Mouse (Mus musculus) midbrain, embryonic 14.5 days (tissue): ENCODE measurements around the gene Mxra8. TPM values are rescaled to one million over a fixed set of nuclear protein-coding genes. Genes with fewer than 3 reads are reported as not detected.

Experiments
- ATAC-seq: fragments of 200-750 bp; cut with Nextera tagmentation; 2 replicates; pipeline ENCODE4 v1.8.0; 2017; ENCODE audit warnings: moderate number of reproducible peaks, moderate library complexity; ENCODE audit not compliant: low FRiP score, low TSS enrichment
- DNase-seq: peaks from one replicate; pipeline ENCODE4 v3.0.0-alpha.2; 2015
- H3K27ac ChIP-seq: fragments of 300-500 bp; sonication (generic); replicated peaks from 2 replicates; pipeline ENCODE4 v1.5.1; 2014; ENCODE audit warnings: mild to moderate bottlenecking, low read depth, low read length, moderate library complexity
- H3K27me3 ChIP-seq: fragments of 300-500 bp; sonication (generic); 2 replicates; pipeline ENCODE4 v1.6.1; 2014; ENCODE audit warnings: low read length, control low read depth, mixed read lengths; ENCODE audit not compliant: control insufficient read depth, insufficient read depth
- H3K36me3 ChIP-seq: fragments of 300-500 bp; sonication (generic); 2 replicates; pipeline ENCODE4 v1.6.1; 2014; ENCODE audit warnings: low read length, control low read depth; ENCODE audit not compliant: control insufficient read depth, insufficient read depth
- H3K4me1 ChIP-seq: fragments of 300-500 bp; sonication (generic); 2 replicates; pipeline ENCODE4 v1.6.1; 2014; ENCODE audit warnings: mild to moderate bottlenecking, antibody characterized with exemption, low read length, control low read depth; ENCODE audit not compliant: control insufficient read depth, insufficient read depth
- H3K4me2 ChIP-seq: fragments of 300-500 bp; sonication (generic); 2 replicates; pipeline ENCODE4 v1.6.1; 2014; ENCODE audit warnings: mild to moderate bottlenecking, low read length, moderate library complexity
- H3K4me3 ChIP-seq: fragments of 300-500 bp; sonication (generic); replicated peaks from 2 replicates; pipeline ENCODE4 v1.5.1; 2014; ENCODE audit warnings: low read depth, low read length
- H3K9ac ChIP-seq: fragments of 300-500 bp; sonication (generic); replicated peaks from 2 replicates; pipeline ENCODE4 v1.6.1; 2014; ENCODE audit warnings: mild to moderate bottlenecking, low read length, moderate library complexity
- H3K9me3 ChIP-seq: fragments of 300-500 bp; sonication (generic); 2 replicates; pipeline ENCODE4 v1.6.1; 2016; ENCODE audit warnings: low read length, control low read depth, mixed read lengths; ENCODE audit not compliant: control insufficient read depth
- WGBS: fragments of 180-500 bp; shearing (Covaris S2); extraction: QIAGEN DNeasy Blood & Tissue Kit; methylation state at CpG from one replicate; pipeline ENCODE4 v1.1.7; 2014; 5-methylcytosine and 5-hydroxymethylcytosine counted together
- polyA plus RNA-seq: library from polyadenylated mRNA; unstranded; fragments of >200 nt; fragmentation: Nextera tagmentation; extraction: Ambion mirVana; gene quantifications from 2 replicates; pipeline ENCODE4 v1.2.1, GENCODE M21; 2014

Gene Mxra8
- polyA plus RNA-seq, 1 experiment from 2014 or later = 17.5 TPM

DNA sequence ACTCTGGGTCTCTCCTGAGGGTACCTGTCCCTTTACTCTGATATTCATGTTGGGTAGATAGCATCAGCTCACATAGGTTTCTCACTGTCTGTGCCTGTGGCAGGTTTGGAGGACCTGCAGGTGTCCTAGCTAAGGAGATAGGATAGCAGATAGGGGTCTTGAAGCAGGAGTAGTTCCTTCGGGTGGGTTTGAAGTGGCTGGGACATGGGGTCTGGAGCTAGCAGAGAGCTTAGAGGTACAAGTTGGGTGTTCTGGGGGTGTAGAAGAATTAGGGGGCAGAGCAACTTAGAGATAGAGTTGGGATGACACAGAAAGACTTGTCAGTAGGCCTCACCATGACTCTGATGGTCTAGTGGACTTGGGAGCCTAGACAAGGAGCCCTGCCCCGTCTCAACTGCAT is 9.9 kb downstream of the Mxra8 start:
- no peak overlapping the region for H3K9ac ChIP-seq
- H3K27me3 ChIP-seq = no peaks in the 10 kb centered on the region
- H3K27ac ChIP-seq = no peak overlapping the region
- 89% methylated on average over 2 of the region's 2 CpGs for WGBS
- ATAC-seq (no peak), DNase-seq (no peak)
- H3K36me3 ChIP-seq = peaks cover 12% of the 10 kb centered on the region; the same call in 1 of the 2 replicates
- H3K9me3 ChIP-seq = no peaks in the 10 kb centered on the region
- H3K4me1 ChIP-seq = peaks cover 25% of the 10 kb centered on the region
- peak overlapping the region; percentile 95 for H3K4me2 ChIP-seq
- H3K4me3 ChIP-seq = no peak overlapping the region

DNA sequence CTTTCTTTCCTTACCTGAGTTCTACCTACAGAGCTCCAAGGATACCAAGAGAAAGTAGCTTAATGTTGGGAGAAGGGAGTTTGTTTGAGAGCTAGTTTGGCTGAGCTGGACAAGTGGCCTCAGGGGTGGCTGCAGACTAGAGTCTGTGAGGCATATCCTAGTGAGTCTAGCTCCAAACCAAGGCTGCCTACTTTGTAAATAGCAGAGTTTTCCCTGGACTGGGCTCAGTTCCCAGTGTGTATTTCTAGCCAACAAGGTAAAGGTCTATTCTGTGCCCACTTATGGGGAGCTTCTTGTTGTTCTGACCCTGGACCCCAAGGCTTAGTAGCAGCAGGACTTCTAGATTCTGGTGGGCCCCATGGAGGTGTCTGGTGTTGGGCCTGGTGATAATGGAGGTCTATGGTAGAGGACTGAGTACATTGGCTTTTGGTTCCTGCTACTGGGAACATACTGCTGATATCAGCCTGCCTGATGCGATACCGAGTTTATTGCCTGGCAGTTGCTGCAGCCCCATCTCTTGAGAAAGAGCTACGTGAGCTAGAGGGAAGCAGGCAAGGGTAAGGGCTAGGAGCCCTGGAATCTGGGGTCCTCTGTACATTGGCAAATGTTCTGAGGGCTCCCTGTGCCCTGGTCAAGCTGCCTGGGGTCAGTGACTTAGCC is 10.4 kb downstream of the Mxra8 start:
- Histone ChIP-seq H3K27me3 (no peaks in the 10 kb centered on the region), H3K36me3 (peaks cover 18% of the 10 kb centered on the region), H3K4me3 (no peak overlapping the region), H3K27ac (no peak overlapping the region), H3K9me3 (no peaks in the 10 kb centered on the region), H3K9ac (no peak overlapping the region), H3K4me2 (no peak overlapping the region), H3K4me1 (peaks cover 25% of the 10 kb centered on the region)
- ATAC-seq (no peak), DNase-seq (no peak)
- 91% methylated on average over 3 of the region's 3 CpGs for WGBS

DNA sequence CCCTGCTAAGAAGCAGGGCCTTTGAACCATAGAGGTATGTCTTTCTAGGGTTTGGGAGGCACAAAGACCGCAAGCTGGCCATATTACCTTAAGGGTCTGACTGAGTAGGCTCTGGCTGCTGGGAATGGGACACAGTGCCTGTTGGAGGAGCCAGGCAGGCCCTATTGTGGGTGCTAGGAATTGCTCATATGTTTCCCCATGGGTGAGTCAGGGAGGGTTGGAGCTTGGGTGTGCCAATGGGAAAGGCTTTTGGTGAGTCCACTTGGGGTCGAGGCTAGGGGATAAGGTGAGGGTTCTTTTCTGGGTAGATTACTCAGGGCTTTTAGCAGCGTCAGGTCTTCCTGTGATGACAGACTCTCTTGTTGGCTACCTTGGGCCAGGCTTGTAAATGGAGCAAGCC is 11.9 kb downstream of the Mxra8 start:
- no peak overlapping the region for H3K9ac ChIP-seq
- H3K4me2 ChIP-seq = no peak overlapping the region
- no peaks in the 10 kb centered on the region for H3K9me3 ChIP-seq
- H3K4me1 ChIP-seq = peaks cover 24% of the 10 kb centered on the region
- DNase-seq (no peak), ATAC-seq (no peak)
- H3K27me3 ChIP-seq = no peaks in the 10 kb centered on the region
- peaks cover 32% of the 10 kb centered on the region for H3K36me3 ChIP-seq
- no peak overlapping the region for H3K4me3 ChIP-seq
- 92% methylated on average over 3 of the region's 3 CpGs for WGBS
- no peak overlapping the region for H3K27ac ChIP-seq

DNA sequence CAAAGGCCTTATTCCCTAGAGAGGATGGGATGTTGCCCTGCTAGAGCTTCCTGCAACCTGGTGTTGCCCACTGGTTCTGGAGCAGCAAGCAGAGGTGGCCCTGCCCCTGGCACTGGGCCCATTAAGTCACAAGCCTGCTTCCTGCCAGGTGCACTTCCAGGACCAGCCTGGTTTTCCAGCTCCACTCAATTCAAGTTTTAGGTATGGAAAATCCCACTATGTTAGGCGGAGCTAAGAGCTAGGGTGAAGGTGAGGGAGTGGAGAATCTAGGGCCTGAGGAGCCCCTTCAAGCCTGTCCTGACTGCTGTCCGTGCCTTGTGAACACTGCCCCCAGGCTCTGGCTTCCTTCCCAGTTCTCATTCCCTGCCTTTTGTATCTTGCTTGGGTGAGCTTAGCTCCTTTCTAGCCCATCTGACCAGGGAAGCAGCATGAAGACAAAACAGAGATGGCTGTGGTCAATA is 12.5 kb downstream of the Mxra8 start:
- ATAC-seq = no peak
- WGBS = 85% methylated on average over 2 of the region's 2 CpGs
- H3K4me2 ChIP-seq = no peak overlapping the region
- H3K4me3 ChIP-seq = no peak overlapping the region
- DNase-seq = no peak
- H3K36me3 ChIP-seq = peaks cover 38% of the 10 kb centered on the region
- H3K9me3 ChIP-seq = no peaks in the 10 kb centered on the region
- H3K4me1 ChIP-seq = peaks cover 18% of the 10 kb centered on the region
- no peaks in the 10 kb centered on the region for H3K27me3 ChIP-seq
- H3K9ac ChIP-seq = no peak overlapping the region
- no peak overlapping the region for H3K27ac ChIP-seq

DNA sequence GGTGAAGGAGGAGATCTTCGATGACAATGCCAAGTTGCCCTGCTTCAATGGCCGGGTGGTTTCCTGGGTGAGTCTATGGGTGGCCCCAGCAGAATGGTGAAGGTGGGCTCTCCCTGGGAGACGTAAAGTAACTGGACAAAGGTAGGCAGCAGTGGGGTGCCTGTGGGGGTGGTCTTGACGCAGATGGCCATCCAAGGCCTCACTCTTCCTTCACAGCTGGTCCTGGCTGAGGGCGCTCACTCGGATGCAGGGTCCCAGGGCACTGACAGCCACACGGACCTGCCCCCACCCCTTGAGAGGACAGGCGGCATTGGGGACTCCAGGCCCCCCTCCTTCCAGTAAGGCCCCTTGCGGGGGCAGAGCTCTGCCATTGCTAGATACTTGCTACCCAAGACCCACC is 13.9 kb downstream of the Mxra8 start:
- 97% methylated on average over 9 of the region's 9 CpGs for WGBS
- no peak for ATAC-seq
- no peaks in the 10 kb centered on the region for H3K9me3 ChIP-seq
- H3K4me3 ChIP-seq = no peak overlapping the region
- H3K36me3 ChIP-seq = peaks cover 53% of the 10 kb centered on the region
- no peak overlapping the region for H3K27ac ChIP-seq
- H3K4me2 ChIP-seq = no peak overlapping the region
- H3K9ac ChIP-seq = no peak overlapping the region
- no peaks in the 10 kb centered on the region for H3K27me3 ChIP-seq
- DNase-seq = no peak
- peaks cover 12% of the 10 kb centered on the region for H3K4me1 ChIP-seq

DNA sequence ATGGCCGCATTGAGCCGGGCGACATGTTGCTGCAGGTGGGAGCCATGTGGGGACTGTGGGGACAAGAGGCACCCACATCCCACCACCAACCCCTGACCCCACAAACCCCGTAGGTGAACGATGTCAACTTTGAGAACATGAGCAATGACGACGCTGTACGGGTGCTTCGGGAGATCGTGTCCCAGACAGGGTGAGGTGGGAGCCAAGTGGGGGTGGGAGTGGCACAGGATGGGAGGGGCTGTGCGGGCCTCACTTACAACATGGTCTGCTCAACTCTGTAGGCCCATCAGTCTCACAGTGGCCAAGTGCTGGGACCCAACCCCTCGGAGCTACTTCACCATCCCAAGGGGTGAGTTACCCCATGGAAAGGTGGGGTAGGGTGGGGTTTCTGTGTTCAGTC is 15.5 kb downstream of the Mxra8 start:
- H3K9me3 ChIP-seq = no peaks in the 10 kb centered on the region
- H3K27me3 ChIP-seq = no peaks in the 10 kb centered on the region
- H3K4me2 ChIP-seq = no peak overlapping the region
- H3K9ac ChIP-seq = no peak overlapping the region
- WGBS = 96% methylated on average over 12 of the region's 12 CpGs
- DNase-seq = no peak
- H3K27ac ChIP-seq = no peak overlapping the region
- no peak overlapping the region for H3K4me3 ChIP-seq
- 0 out of 2 replicates have a peak, but pooled peaks cover under 1% of the 10 kb centered on the region for H3K4me1 ChIP-seq
- ATAC-seq = no peak
- peaks cover 68% of the 10 kb centered on the region for H3K36me3 ChIP-seq

DNA sequence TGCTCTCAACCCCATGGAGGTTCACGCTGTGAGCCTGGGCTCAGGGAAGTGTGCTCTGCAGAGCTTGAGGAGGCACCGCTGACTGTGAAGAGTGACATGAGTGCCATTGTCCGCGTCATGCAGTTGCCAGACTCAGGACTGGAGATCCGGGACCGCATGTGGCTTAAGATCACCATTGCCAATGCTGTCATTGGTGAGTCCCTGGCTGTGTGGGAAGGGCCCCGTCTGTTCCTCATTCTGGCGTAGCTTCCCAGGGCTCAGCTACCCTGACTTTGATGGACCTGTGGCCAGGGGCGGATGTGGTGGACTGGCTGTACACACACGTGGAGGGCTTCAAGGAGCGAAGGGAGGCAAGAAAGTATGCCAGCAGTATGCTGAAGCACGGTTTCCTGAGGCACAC is 16.6 kb downstream of the Mxra8 start:
- Histone ChIP-seq H3K9ac (no peak overlapping the region), H3K9me3 (no peaks in the 10 kb centered on the region), H3K4me3 (no peak overlapping the region), H3K4me1 (no peaks in the 10 kb centered on the region), H3K27me3 (no peaks in the 10 kb centered on the region), H3K4me2 (no peak overlapping the region), H3K36me3 (peaks cover 78% of the 10 kb centered on the region), H3K27ac (no peak overlapping the region)
- no peak for DNase-seq
- no peak for ATAC-seq
- 92% methylated on average over 12 of the region's 12 CpGs for WGBS

DNA sequence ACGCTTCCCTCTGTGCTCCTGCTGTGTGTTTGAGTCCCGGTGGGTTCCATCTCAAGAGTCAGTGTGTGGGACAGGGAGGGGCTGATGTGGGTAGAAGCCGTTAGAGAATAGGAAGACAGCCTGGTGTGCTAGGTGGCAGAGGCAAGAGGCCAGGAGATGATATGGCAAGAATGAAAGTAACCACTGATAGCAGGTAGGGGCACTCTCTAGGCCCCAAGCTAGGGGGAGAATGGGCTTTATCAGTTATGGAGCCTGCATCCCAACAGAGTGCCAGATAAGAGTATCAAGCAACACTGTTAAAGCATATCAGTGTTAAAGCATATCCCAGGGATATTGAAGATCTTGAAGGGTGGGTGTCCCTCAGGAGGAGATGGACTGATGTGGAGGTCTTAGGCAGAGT is 17.4 kb downstream of the Mxra8 start:
- ATAC-seq = no peak
- Histone ChIP-seq H3K9me3 (no peaks in the 10 kb centered on the region), H3K36me3 (peaks cover 86% of the 10 kb centered on the region), H3K27me3 (no peaks in the 10 kb centered on the region), H3K4me1 (no peaks in the 10 kb centered on the region), H3K27ac (no peak overlapping the region), H3K4me2 (no peak overlapping the region), H3K9ac (no peak overlapping the region), H3K4me3 (no peak overlapping the region)
- WGBS = 90% methylated on average over 3 of the region's 3 CpGs
- DNase-seq = no peak

DNA sequence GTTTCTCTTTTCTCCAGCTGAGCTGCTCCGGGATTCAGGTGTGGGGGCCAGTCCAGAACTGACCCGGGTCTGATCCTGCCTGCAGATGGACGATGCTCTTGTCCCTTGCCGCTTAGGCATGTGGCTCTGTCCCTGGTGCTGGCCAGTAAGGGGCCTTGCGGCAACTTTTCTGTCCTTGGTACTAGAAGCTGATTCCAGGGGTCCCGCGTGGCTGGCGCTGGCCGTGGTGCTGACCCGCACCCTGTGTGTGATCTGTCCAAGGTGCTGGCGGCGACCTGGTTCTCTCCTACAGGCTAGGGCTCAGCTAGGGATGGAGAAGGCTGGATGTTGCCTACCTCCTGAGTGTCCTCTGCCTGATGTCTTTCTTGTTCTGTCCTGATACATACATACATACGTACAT is 19.8 kb downstream of the Mxra8 start:
- H3K4me3 ChIP-seq = no peak overlapping the region
- 37% methylated on average over 13 of the region's 13 CpGs for WGBS
- no peaks in the 10 kb centered on the region for H3K4me1 ChIP-seq
- DNase-seq (no peak), ATAC-seq (no peak)
- H3K36me3 ChIP-seq = peaks cover 76% of the 10 kb centered on the region
- H3K27ac ChIP-seq = no peak overlapping the region
- H3K9me3 ChIP-seq = no peaks in the 10 kb centered on the region
- H3K9ac ChIP-seq = no peak overlapping the region
- no peaks in the 10 kb centered on the region for H3K27me3 ChIP-seq
- H3K4me2 ChIP-seq = no peak overlapping the region
